Mouse (Mus musculus): ENCODE measurements around the gene Srsf10.

GRCm38 (mm10) chr4:135872589-135873391 is 17.2 kb downstream of the Srsf10 start:
- TF ChIP-seq CTCF (IDR thresholded peaks at IDR 0.05; ENCODE audit: control insufficient read depth, insufficient read depth, insufficient read length) (no peak), USF1 (IDR thresholded peaks at IDR 0.05; ENCODE audit: low read depth) (no peak), MAX (IDR thresholded peaks at IDR 0.05) (no peak)

Measured in C2C12 (cell line).